Mouse (Mus musculus) layer of hippocampus, postnatal 25 days (tissue): ENCODE results near the gene Zbtb33. TPM values are rescaled to one million over a fixed set of nuclear protein-coding genes. Genes with fewer than 3 reads are reported as not detected.

Experiments
- microRNA-seq, 2 experiments: library from miRNA; unstranded; fragments of <30 nt; microRNA quantifications; one replicate each; pipeline ENCODE4 v1.2.0; 2021
- total RNA-seq, 2 experiments: library from RNA; stranded (reverse); gene quantifications; 2 replicates each; pipeline ENCODE4 v1.2.3; 2021

Zbtb33 gene
- total RNA-seq, 2 experiments from 2014 or later, result 24.4 to 25.7 TPM

Small RNA genes lying within 50 kb of the gene (microRNA-seq; reads per million reads assigned to microRNA genes)
- gene Mir3110, result 0 reads per million in 2 experiments

Other genes starting within 250 kb of the Zbtb33 start
- gene Btg1-ps1, start 171.0 kb upstream of the Zbtb33 start, total RNA-seq, result not detected
- not detected for gene Btg1-ps2, start 146.7 kb upstream of the Zbtb33 start, total RNA-seq
- not detected for gene Rhox10, start 123.3 kb upstream of the Zbtb33 start, total RNA-seq
- not detected for gene Rhox11, start 104.7 kb upstream of the Zbtb33 start, total RNA-seq
- not detected for gene Rhox12, start 78.9 kb upstream of the Zbtb33 start, total RNA-seq
- gene Rhox13, start 68.6 kb upstream of the Zbtb33 start, total RNA-seq, result not detected
- 10 to 100 TPM; 14.8 to 23.4 TPM for gene Tmem255a, start 62.6 kb downstream of the Zbtb33 start, total RNA-seq
- not detected for gene Atp1b4, start 126.4 kb downstream of the Zbtb33 start, total RNA-seq